Mouse (Mus musculus) CH12.LX (cell line): ENCODE results near the gene Stpg4.

Source experiments
- CTCF ChIP-seq, 2 experiments: IDR thresholded peaks in 1 of 2; conservative IDR thresholded peaks in 1 of 2; 2 replicates each; pipeline ENCODE4 v1.5.1; 2011 to 2012; ENCODE audit warnings: low read depth in 2 of 2, low read length in 2 of 2, improper control_type of control experiment in 1 of 2, inconsistent platforms in 1 of 2, mild to moderate bottlenecking in 1 of 2, moderate library complexity in 1 of 2
- E2F4 ChIP-seq: IDR thresholded peaks from 2 replicates; pipeline ENCODE4 v1.6.1; 2011; ENCODE audit warnings: low read depth, low read length, improper control_type of control experiment; ENCODE audit not compliant: insufficient replicate concordance
- HCFC1 ChIP-seq: IDR thresholded peaks from 2 replicates; pipeline ENCODE4 v1.6.1; 2012; ENCODE audit warnings: low read depth, mild to moderate bottlenecking, inconsistent platforms, low read length, improper control_type of control experiment
- IRF4 ChIP-seq: IDR thresholded peaks from 2 replicates; pipeline ENCODE4 v1.6.1; 2014; ENCODE audit warnings: low read depth, mild to moderate bottlenecking, inconsistent platforms, low read length, improper control_type of control experiment

DNA sequence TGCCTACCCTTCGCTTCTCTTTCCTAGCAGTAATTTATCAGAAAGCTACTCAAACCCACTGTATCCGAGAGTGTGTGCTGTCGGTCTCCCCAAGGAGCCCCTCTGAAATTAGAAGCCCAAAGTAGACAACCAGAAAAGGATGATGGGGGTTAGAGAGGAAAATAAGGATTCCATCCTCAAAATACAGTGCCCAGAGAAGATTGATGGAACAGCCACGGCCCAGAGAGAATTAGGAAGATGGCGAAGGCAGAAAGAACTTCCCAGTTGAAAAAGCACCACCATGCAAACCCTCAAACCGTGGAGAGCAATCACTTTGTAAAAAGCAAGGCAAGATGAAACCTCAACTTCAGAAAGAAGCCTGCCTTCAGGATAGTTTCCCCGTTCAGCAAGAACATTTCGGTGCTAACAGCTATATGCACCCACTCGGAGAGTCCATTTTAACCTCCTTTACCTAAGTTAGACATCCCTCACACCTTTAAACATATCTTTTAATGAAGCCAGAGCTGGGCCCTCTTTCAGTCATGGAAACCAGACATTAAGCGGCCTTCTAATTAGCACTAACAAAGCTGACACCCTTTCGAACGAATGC lies 20.2 kb upstream of the Stpg4 start:
- TF ChIP-seq IRF4, result no peak
- no peak for TF ChIP-seq E2F4
- TF ChIP-seq HCFC1, result no peak
- TF ChIP-seq CTCF (conservative IDR thresholded peaks at IDR 0.05 in 1 of 2, IDR thresholded peaks at IDR 0.05 in 1 of 2; ENCODE audit: low read depth in 2 of 2, low read length in 2 of 2), result no peak
